Mouse (Mus musculus): ENCODE data around the gene Syce1.

DNA sequence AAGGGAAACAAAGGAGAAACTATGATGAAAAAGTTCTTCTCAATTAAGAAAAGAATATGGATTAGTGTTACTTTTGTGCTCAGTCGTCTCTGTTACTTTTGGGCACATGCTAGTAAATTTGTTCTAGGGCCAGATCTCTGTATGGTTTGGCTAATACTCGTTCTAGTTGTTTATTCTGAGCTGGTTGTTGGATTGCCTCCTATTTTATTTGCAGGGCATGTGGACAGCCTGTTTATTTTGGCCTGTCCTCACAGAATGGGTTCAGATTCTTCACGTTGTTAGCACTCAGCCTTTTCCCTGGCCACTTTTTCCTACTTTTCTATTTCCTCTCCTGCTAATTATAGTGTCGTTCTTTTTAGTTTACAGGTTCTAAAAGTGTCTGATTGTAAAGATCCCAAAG is 5.9 kb upstream of the Syce1 start:
- TF ChIP-seq CTCF (IDR thresholded peaks at IDR 0.05; ENCODE audit: insufficient read depth, low read depth, low read length) (no peak), POLR2A (IDR thresholded peaks at IDR 0.05; ENCODE audit: insufficient read depth, low read depth, low read length) (no peak)

All from olfactory bulb, adult 2 months (tissue).